Mouse (Mus musculus) lung, embryonic 14.5 days (tissue): Measurements from ENCODE around the gene Mvb12b. TPM values are rescaled to one million over a fixed set of nuclear protein-coding genes. Genes with fewer than 3 reads are reported as not detected.

Source experiments
- ATAC-seq: fragments of 200-750 bp; cut with Nextera tagmentation; 2 replicates; pipeline ENCODE4 v1.8.0; 2017; ENCODE audit warnings: mild to moderate bottlenecking, moderate TSS enrichment, moderate library complexity; ENCODE audit not compliant: insufficient read depth
- DNase-seq: peaks from one replicate; pipeline ENCODE4 v3.0.0-alpha.2; 2015
- H3K27ac ChIP-seq: fragments of 300-500 bp; sonication (generic); 2 replicates; pipeline ENCODE4 v1.5.1; 2014; ENCODE audit warnings: low read depth, mild to moderate bottlenecking, moderate library complexity
- H3K27me3 ChIP-seq: fragments of 300-500 bp; sonication (generic); 2 replicates; pipeline ENCODE4 v1.6.1; 2014; ENCODE audit warnings: low read length, control low read depth; ENCODE audit not compliant: insufficient read depth
- H3K36me3 ChIP-seq: fragments of 300-500 bp; sonication (generic); 2 replicates; pipeline ENCODE4 v1.6.1; 2014; ENCODE audit warnings: control low read depth; ENCODE audit not compliant: insufficient read depth
- H3K4me1 ChIP-seq: fragments of 300-500 bp; sonication (generic); 2 replicates; pipeline ENCODE4 v1.6.1; 2014; ENCODE audit warnings: antibody characterized with exemption, control low read depth; ENCODE audit not compliant: insufficient read depth
- H3K4me2 ChIP-seq: fragments of 300-500 bp; sonication (generic); 2 replicates; pipeline ENCODE4 v1.6.1; 2014; ENCODE audit warnings: mild to moderate bottlenecking
- H3K4me3 ChIP-seq: fragments of 300-500 bp; sonication (generic); 2 replicates; pipeline ENCODE4 v1.5.1; 2014; ENCODE audit warnings: low read depth, low read length
- H3K9ac ChIP-seq: fragments of 300-500 bp; sonication (generic); 2 replicates; pipeline ENCODE4 v1.6.1; 2014
- H3K9me3 ChIP-seq: fragments of 300-500 bp; sonication (generic); 2 replicates; pipeline ENCODE4 v1.6.1; 2016; ENCODE audit warnings: low read depth, low read length, control low read depth
- CTCF ChIP-seq: IDR thresholded peaks from 2 replicates; pipeline ENCODE4 v1.5.1; 2016; ENCODE audit warnings: antibody characterized with exemption, low read depth
- WGBS: fragments of 180-500 bp; shearing (Covaris S2); extraction: QIAGEN DNeasy Blood & Tissue Kit; methylation state at CpG from one replicate; pipeline ENCODE4 v1.1.7; 2014; 5-methylcytosine and 5-hydroxymethylcytosine counted together
- polyA plus RNA-seq: library from polyadenylated mRNA; unstranded; fragments of >200 nt; fragmentation: Nextera tagmentation; extraction: Ambion mirVana; gene quantifications from 2 replicates; pipeline ENCODE4 v1.2.1, GENCODE M21; 2014

The Mvb12b gene
- polyA plus RNA-seq, 1 experiment from 2014 or later: 20.7 TPM

GRCm38 (mm10) chr2:33717821-33718351 lies 169.9 kb downstream of the Mvb12b start:
- TF ChIP-seq CTCF: 0 out of 2 replicates have a peak, but pooled peaks have one; percentile 6
- Histone ChIP-seq H3K4me1 (0 out of 2 replicates have a peak, but pooled peaks cover 7% of the 10 kb centered on the region), H3K36me3 (no peaks in the 10 kb centered on the region), H3K4me2 (peak overlapping the region; percentile 49), H3K9me3 (no peaks in the 10 kb centered on the region), H3K27me3 (peaks cover 25% of the 10 kb centered on the region), H3K4me3 (peak overlapping the region; percentile 13; the same call in 1 of the 2 replicates), H3K9ac (no peak overlapping the region; the same call in 1 of the 2 replicates), H3K27ac (no peak overlapping the region)
- 4% methylated on average over 21 of the region's 21 CpGs for WGBS
- ATAC-seq: peak; percentile 42; the same call in 1 of the 2 replicates
- peak; percentile 52 for DNase-seq

GRCm38 (mm10) chr2:33717378-33717777 lies 170.4 kb downstream of the Mvb12b start:
- peak overlapping the region; percentile 13; the same call in 1 of the 2 replicates for H3K4me3 ChIP-seq
- DNase-seq (peak; percentile 35), ATAC-seq (no peak)
- no peak overlapping the region for H3K9ac ChIP-seq
- WGBS: 6% methylated on average over 11 of the region's 11 CpGs
- H3K4me1 ChIP-seq: 0 out of 2 replicates have a peak, but pooled peaks cover 7% of the 10 kb centered on the region
- no peak overlapping the region for H3K27ac ChIP-seq
- H3K4me2 ChIP-seq: peak overlapping the region; percentile 49
- no peaks in the 10 kb centered on the region for H3K9me3 ChIP-seq
- peaks cover 29% of the 10 kb centered on the region for H3K27me3 ChIP-seq
- no peaks in the 10 kb centered on the region for H3K36me3 ChIP-seq
- no peak for TF ChIP-seq CTCF

- H3K36me3 ChIP-seq: no peaks in the 10 kb centered on the region
- DNase-seq (peak; percentile 48), ATAC-seq (no peak)
- 23% methylated on average over 15 of the region's 15 CpGs for WGBS
- TF ChIP-seq CTCF: no peak
- no peak overlapping the region for H3K9ac ChIP-seq
- no peak overlapping the region for H3K27ac ChIP-seq
- H3K4me2 ChIP-seq: peak overlapping the region; percentile 49; the same call in 1 of the 2 replicates
- H3K4me3 ChIP-seq: no peak overlapping the region; the same call in 1 of the 2 replicates
- H3K4me1 ChIP-seq: 0 out of 2 replicates have a peak, but pooled peaks cover 7% of the 10 kb centered on the region
- H3K27me3 ChIP-seq: peaks cover 29% of the 10 kb centered on the region
- no peaks in the 10 kb centered on the region for H3K9me3 ChIP-seq
These were observed 170.9 kb downstream of the Mvb12b start for GRCm38 (mm10) chr2:33716878-33717277.

DNA sequence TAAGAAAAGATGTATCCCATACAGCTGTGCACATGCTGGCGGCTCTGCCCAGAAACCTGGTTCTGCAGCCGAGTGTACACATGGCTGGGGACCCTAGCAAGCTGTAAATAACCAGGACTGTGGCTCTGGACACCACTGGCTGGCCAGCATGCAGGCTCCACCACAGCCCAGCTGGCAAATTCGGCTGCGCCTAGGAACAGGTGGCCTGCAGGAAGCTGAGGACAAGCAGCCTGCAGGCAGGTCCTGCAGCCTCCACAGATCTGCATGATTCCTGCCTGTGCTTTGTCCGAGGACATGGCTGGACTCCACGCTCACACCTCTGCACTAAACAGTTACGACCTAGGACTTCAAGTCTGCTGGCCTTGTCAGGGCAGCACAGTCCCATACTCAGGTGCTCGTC lies 172.8 kb downstream of the Mvb12b start:
- TF ChIP-seq CTCF: no peak
- no peaks in the 10 kb centered on the region for H3K9me3 ChIP-seq
- H3K4me1 ChIP-seq: 0 out of 2 replicates have a peak, but pooled peaks cover 7% of the 10 kb centered on the region
- no peak overlapping the region for H3K9ac ChIP-seq
- H3K4me2 ChIP-seq: no peak overlapping the region
- H3K4me3 ChIP-seq: no peak overlapping the region
- DNase-seq (no peak), ATAC-seq (no peak)
- H3K36me3 ChIP-seq: no peaks in the 10 kb centered on the region
- H3K27ac ChIP-seq: no peak overlapping the region
- 37% methylated on average over 8 of the region's 8 CpGs for WGBS
- H3K27me3 ChIP-seq: peaks cover 29% of the 10 kb centered on the region

DNA sequence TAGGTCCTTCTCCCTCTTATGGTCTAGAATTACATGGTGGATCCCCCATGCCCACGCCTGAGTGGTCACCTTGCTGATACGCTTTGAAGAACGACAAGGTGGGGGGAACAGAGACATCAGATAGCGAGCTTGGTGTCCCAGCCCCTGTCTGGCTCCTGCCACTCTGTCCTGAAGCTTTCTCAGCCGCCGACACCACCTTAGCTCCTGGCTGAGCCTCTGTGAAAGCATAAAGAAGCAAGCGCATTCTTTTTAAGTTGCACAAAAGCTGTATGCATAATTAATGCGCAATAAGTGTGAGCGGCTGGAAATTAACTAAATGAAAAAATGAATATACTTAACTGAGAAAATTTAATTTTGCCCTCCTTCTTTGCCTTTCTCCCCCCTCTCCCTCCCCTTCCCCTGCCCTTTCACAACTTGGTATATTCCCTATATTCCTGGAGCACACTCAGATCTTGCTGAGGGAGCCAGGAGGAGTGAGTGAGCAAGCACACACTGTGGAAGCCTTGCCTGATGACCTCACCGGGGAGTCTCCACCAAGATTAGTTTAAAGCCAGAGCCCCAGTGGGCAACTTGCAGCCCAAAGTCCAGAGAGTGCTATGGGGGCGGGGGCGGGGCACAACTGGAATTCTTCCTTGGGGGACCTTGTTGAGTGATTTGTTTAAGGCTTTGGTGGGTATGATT lies 174.0 kb downstream of the Mvb12b start:
- Histone ChIP-seq H3K4me3 (no peak overlapping the region), H3K9ac (no peak overlapping the region), H3K4me2 (no peak overlapping the region), H3K27ac (no peak overlapping the region), H3K4me1 (0 out of 2 replicates have a peak, but pooled peaks cover 7% of the 10 kb centered on the region), H3K9me3 (no peaks in the 10 kb centered on the region), H3K27me3 (peaks cover 29% of the 10 kb centered on the region), H3K36me3 (no peaks in the 10 kb centered on the region)
- ATAC-seq (no peak), DNase-seq (no peak)
- WGBS: 40% methylated on average over 12 of the region's 12 CpGs
- no peak for TF ChIP-seq CTCF

GRCm38 (mm10) chr2:33712811-33713210 lies 174.9 kb downstream of the Mvb12b start:
- H3K9me3 ChIP-seq: no peaks in the 10 kb centered on the region
- DNase-seq (no peak), ATAC-seq (no peak)
- no peak overlapping the region for H3K4me3 ChIP-seq
- 0 out of 2 replicates have a peak, but pooled peaks cover 3% of the 10 kb centered on the region for H3K4me1 ChIP-seq
- no peak overlapping the region for H3K27ac ChIP-seq
- H3K27me3 ChIP-seq: peaks cover 29% of the 10 kb centered on the region
- H3K9ac ChIP-seq: no peak overlapping the region
- no peak for TF ChIP-seq CTCF
- H3K4me2 ChIP-seq: no peak overlapping the region
- no peaks in the 10 kb centered on the region for H3K36me3 ChIP-seq
- WGBS: 18% methylated on average over 4 of the region's 4 CpGs

DNA sequence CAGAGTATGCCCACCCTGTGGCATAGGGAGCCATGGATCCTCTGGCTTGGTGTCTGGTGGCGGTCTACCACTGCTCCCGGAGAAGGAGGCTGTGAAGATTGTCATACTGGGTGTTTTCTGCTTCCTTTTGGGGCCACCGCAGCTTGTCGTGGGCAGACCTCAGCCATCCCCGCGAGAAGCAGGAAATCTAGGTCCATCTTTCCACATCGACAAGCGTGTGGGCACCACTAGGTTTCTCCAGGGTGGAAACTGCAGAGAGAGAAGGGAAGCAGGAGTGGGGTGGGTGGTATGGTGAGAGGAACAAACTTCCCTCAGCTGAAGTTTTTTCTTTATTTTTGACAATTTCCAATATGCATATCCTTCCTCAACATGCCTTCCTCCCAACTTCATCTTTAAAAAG lies 178.9 kb downstream of the Mvb12b start:
- Histone ChIP-seq H3K9ac (no peak overlapping the region), H3K4me3 (no peak overlapping the region), H3K4me2 (no peak overlapping the region), H3K27me3 (0 out of 2 replicates have a peak, but pooled peaks cover 8% of the 10 kb centered on the region), H3K9me3 (no peaks in the 10 kb centered on the region), H3K27ac (no peak overlapping the region), H3K36me3 (no peaks in the 10 kb centered on the region), H3K4me1 (no peaks in the 10 kb centered on the region)
- no peak for TF ChIP-seq CTCF
- no peak for DNase-seq
- whole genome bisulfite sequencing: 86% methylated on average over 8 of the region's 8 CpGs
- no peak for ATAC-seq
